In genomic region chr14:58208401-58208800, GRCm38 (mm10) we compare ENCODE assay signal across 26 mouse cellular contexts.
DNase-seq lines count a peak whose midpoint lies in the region; ATAC-seq lines count a peak whose summit lies in the region.
"Had no signal": no experiment of that assay in that cellular context is flagged by ENCODE, and none has a peak within 500 bp of the region (broad histone marks: within the 10 kb centered on the region; RNA-seq: fewer than 3 reads in every experiment).

No protein-coding gene starts in this region.

- 82% methylated on average over 1 of the region's 1 CpGs for WGBS in kidney, embryonic 16.5 days
- WGBS in forebrain, embryonic 11.5 days = 88% methylated on average over 1 of the region's 1 CpGs

- H3K27me3 ChIP-seq in kidney, embryonic 16.5 days (ENCODE audit: insufficient read depth, low read length) = no peaks in the 10 kb centered on the region
- no peaks in the 10 kb centered on the region for H3K27me3 ChIP-seq in forebrain, embryonic 11.5 days (ENCODE audit: control insufficient read depth, insufficient read depth, low read length)
- H3K27me3 ChIP-seq: embryonic facial prominence, embryonic 13.5 days; forebrain, embryonic 13.5 days had no signal

- ATAC-seq in kidney, embryonic 16.5 days (ENCODE audit: low FRiP score, low TSS enrichment) = no peak
- ATAC-seq in forebrain, embryonic 11.5 days (replicated peaks; ENCODE audit: low FRiP score) = no peak
- ATAC-seq: CD4-positive, CD25-positive, alpha-beta regulatory T cell, adult 4 months; forebrain, embryonic 13.5 days; forebrain, embryonic 16.5 days; hindbrain, embryonic 16.5 days had no signal

- no peaks in the 10 kb centered on the region for H3K36me3 ChIP-seq in kidney, embryonic 16.5 days (ENCODE audit: insufficient read depth, low read length)
- no peaks in the 10 kb centered on the region for H3K36me3 ChIP-seq in forebrain, embryonic 11.5 days (ENCODE audit: control insufficient read depth, insufficient read depth, low read length)
- H3K36me3 ChIP-seq: embryonic facial prominence, embryonic 10.5 days; embryonic facial prominence, embryonic 13.5 days; hindbrain, embryonic 10.5 days; hindbrain, embryonic 13.5 days had no signal

- DNase-seq in kidney, adult 18-20 months = peak; percentile 43
- peak; percentile 59 for DNase-seq in kidney, adult 9 months
- peak; percentile 51 for DNase-seq in kidney, postnatal 14 days
- no peak for DNase-seq in forebrain, embryonic 11.5 days (ENCODE audit: low spot score)
- no peak for DNase-seq in layer of hippocampus, postnatal 14 days (ENCODE audit: low spot score in 2 of 2)
- DNase-seq: adrenal gland, adult 2 months; adrenal gland, postnatal 14 days; cerebellum, adult 11 months; cerebellum, adult 2 months; cerebellum, adult 9-11 months; cerebellum, postnatal 25 days; embryo, embryonic 11 days; gastrocnemius, postnatal 10 days; gastrocnemius, postnatal 36 days; heart, postnatal 36 days had no signal

- no peaks in the 10 kb centered on the region for H3K9me3 ChIP-seq in kidney, embryonic 16.5 days (ENCODE audit: low read length)
- no peaks in the 10 kb centered on the region for H3K9me3 ChIP-seq in forebrain, embryonic 11.5 days (ENCODE audit: control insufficient read depth, low read length)
- H3K9me3 ChIP-seq: embryonic facial prominence, embryonic 10.5 days; embryonic facial prominence, embryonic 13.5 days; hindbrain, embryonic 10.5 days; hindbrain, embryonic 13.5 days had no signal

- no peaks in the 10 kb centered on the region for H3K4me1 ChIP-seq in kidney, embryonic 16.5 days (ENCODE audit: insufficient read depth, low read length)
- H3K4me1 ChIP-seq in forebrain, embryonic 11.5 days (replicated peaks; ENCODE audit: control insufficient read depth, insufficient read depth, low read length) = no peaks in the 10 kb centered on the region
- H3K4me1 ChIP-seq: embryonic facial prominence, embryonic 13.5 days; forebrain, embryonic 13.5 days; hindbrain, embryonic 13.5 days had no signal

- no peak overlapping the region for H3K4me3 ChIP-seq in kidney, embryonic 16.5 days (ENCODE audit: low read length)
- H3K4me3 ChIP-seq in forebrain, embryonic 11.5 days (ENCODE audit: low read depth, low read length) = no peak overlapping the region
- H3K4me3 ChIP-seq: embryonic facial prominence, embryonic 10.5 days; embryonic facial prominence, embryonic 13.5 days; erythroblast, embryonic 14.5 days; forebrain, embryonic 13.5 days; hindbrain, embryonic 10.5 days; hindbrain, embryonic 13.5 days had no signal

- H3K27ac ChIP-seq in kidney, embryonic 16.5 days (ENCODE audit: low read length) = no peak overlapping the region
- H3K27ac ChIP-seq in forebrain, embryonic 11.5 days (ENCODE audit: low read depth, low read length) = no peak overlapping the region
- H3K27ac ChIP-seq: embryonic facial prominence, embryonic 10.5 days; embryonic facial prominence, embryonic 13.5 days; forebrain, embryonic 13.5 days; hindbrain, embryonic 10.5 days; hindbrain, embryonic 13.5 days had no signal

- no peak overlapping the region for H3K4me2 ChIP-seq in kidney, embryonic 16.5 days (replicated peaks; ENCODE audit: low read depth, low read length)
- H3K4me2 ChIP-seq in forebrain, embryonic 11.5 days (ENCODE audit: low read depth, low read length, severe bottlenecking) = no peak overlapping the region
- H3K4me2 ChIP-seq: embryonic facial prominence, embryonic 13.5 days; forebrain, embryonic 13.5 days; heart, embryonic 11.5 days; hindbrain, embryonic 13.5 days had no signal

- no peak overlapping the region for H3K9ac ChIP-seq in kidney, embryonic 16.5 days (replicated peaks; ENCODE audit: low read length)
- H3K9ac ChIP-seq in forebrain, embryonic 11.5 days (ENCODE audit: low read length) = no peak overlapping the region
- H3K9ac ChIP-seq: embryonic facial prominence, embryonic 13.5 days; forebrain, embryonic 13.5 days; hindbrain, embryonic 13.5 days had no signal

Comparison
In these comparisons a context has a peak if more than half of its experiments do, and no peak if none do; other contexts are left out.
1. DNase-seq: peak in kidney, adult 18-20 months (single experiment), kidney, adult 9 months (single experiment) and kidney, postnatal 14 days (single experiment); none in forebrain, embryonic 11.5 days (single experiment) and layer of hippocampus, postnatal 14 days (0 of 2).